Mouse (Mus musculus) brain, embryonic 14.5 days (tissue): Measurements from ENCODE around the gene Eci2.

Source experiments
- CTCF ChIP-seq: fragments of 200-500 bp; IDR thresholded peaks from 2 replicates; pipeline ENCODE4 v1.5.1; 2012; ENCODE audit warnings: inconsistent platforms, mild to moderate bottlenecking, moderate library complexity, borderline replicate concordance; ENCODE audit not compliant: insufficient read depth, insufficient read length; ENCODE audit errors: extremely low read depth
- POLR2A ChIP-seq: fragments of 200-500 bp; IDR thresholded peaks from 2 replicates; pipeline ENCODE4 v1.6.1; 2012; ENCODE audit warnings: mild to moderate bottlenecking, inconsistent platforms, borderline replicate concordance; ENCODE audit not compliant: poor library complexity, insufficient read depth, insufficient read length, severe bottlenecking; ENCODE audit errors: extremely low read depth

DNA sequence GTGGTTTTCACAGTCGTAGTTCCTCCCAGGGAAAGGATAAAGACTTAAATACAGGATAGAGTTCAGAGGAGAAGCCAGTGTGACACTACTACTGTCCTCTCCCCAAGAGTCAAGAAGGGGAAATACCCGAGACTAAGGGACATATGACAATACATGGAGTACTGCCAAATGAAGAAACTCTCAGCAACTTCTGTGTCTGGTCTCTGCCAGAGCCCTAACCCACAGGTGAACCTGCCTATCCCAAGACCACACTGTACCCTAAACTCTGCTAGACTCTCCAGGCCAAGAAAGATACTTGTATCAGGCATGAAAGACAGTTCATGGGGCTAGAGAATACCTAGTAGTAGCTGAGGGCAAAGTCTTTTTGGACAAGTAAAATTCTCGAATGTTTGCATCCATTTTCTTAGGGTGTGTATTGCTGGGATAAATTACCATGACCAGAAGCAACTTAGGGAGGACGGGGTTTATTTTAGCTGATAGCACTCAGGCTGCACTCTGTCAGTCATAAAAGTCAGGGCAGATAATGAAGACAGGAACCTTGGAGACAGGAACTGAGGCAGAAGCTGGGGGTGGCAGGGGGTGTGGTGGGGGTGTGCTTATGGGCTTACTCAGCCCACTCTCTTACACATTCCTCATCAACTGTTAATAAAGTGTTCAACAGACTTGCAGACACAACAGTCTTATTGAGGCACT lies 35.2 kb downstream of the Eci2 start:
- no peak for TF ChIP-seq CTCF
- TF ChIP-seq POLR2A: no peak
